Mouse (Mus musculus): ENCODE results near the gene Btbd2.
"Not testable (repeated sequence)": the region's sequence is repeated elsewhere in the genome, so short reads cannot be mapped to it uniquely, and the experiment has no call there.

The Btbd2 gene

DNA sequence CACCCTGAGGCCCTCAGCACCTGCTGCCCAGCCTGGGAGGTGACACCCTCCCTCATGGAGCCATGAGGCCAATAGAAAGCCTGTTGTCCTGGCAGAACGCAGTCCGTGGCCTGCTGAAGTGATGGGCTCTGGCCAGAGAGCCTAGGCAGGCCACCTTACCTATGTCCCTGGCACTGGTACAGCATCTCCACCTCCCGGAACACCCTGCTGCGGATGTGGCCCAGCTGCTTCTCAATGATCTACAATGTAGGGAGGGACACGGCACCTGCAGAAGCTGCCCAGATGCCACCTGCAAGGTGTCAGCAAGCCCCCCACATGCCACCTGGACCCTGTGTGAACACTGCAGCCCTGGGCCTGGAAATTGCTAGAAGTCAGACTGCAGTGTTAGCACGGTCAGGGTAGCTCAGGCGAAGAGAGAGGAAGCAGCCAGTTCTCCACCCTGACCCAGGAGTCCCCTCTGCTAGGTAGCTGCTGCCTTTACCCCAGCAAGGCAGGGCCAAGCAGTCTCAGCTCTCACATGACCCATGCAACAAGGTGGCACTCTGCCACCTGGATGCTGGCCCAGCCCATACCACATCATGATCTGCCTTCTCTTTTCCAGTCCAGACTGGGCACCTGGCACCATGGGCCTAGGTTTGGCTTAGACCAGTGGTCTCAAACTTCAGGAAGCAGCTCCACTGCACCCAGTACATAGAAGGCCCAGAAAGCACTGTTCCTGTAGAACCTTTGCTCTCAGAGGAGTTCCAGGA is 13.0 kb upstream of the Btbd2 start:
- DNase-seq (ENCODE audit: low spot score in 2 of 2) = peak in 1 of 2 experiments; percentile 76

DNA sequence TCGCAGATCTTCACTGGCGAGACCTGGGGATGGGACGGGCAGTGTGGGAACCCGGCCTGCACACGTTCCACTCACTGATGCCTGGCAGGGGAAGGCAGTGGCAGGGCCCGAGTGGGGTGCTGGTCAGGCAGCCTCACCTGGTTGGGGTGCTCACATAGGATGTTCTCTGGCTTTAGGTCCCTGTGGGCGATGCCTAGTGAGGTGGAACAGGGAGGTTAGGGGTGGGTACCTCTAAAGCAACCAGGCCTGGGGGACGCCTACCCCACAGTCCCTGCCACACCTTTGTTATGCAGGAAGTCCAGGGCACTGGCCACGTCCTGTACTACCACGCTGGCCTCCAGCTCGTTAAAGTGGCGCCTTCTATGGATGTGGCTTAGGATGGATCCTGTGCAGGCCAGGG is 12.1 kb upstream of the Btbd2 start:
- DNase-seq (ENCODE audit: low spot score in 2 of 2) = no peak

DNA sequence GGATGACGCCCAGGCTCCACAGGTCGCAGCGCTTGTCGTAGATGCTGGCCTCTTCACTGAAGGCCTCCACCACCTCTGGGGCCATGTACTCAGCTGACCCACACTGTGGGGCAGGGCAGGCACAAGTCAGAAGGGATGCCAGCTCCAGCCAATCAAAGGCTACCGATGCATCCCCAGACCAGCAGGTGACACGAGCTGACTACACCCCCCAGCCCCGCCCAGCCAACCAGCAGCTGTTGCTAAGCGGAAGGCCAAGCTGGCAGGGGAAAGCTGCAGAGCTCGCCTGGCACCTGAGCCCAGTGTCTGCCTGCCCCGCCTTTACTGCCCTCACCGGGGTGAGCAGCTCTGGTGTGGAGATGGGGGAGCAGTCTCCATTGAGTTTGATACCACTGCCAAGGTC is 11.7 kb upstream of the Btbd2 start:
- DNase-seq (ENCODE audit: low spot score in 2 of 2) = peak in 1 of 2 experiments; percentile 71

DNA sequence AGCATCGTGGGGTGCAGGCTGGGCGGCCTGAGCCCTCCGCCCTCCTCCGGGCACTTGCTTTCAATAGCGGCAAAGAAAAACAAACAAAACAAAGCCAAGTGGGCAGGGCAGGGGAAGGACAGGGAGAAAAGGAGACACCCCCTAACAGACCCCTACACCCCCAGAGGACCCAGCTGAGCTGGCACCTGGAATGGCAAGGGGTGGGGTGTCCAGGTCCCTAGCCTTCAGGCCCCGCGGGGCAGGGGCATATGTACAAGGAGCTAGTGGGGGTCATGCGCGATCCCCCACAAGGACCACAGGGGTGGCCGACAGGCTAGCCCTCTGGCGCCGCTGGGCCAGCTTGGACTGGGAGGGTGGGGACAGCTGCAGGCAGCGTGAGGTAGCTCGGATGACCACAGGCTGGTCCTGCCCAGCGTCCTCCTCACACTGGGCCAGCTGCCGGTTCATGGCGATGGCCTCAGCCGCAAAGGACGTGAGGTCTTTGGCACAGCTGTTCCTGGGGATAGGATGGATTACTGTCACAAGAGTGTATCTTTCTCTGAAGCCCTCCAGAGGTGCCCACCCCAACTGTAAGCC is 10.1 kb upstream of the Btbd2 start:
- no peak for DNase-seq (ENCODE audit: low spot score in 2 of 2)

DNA sequence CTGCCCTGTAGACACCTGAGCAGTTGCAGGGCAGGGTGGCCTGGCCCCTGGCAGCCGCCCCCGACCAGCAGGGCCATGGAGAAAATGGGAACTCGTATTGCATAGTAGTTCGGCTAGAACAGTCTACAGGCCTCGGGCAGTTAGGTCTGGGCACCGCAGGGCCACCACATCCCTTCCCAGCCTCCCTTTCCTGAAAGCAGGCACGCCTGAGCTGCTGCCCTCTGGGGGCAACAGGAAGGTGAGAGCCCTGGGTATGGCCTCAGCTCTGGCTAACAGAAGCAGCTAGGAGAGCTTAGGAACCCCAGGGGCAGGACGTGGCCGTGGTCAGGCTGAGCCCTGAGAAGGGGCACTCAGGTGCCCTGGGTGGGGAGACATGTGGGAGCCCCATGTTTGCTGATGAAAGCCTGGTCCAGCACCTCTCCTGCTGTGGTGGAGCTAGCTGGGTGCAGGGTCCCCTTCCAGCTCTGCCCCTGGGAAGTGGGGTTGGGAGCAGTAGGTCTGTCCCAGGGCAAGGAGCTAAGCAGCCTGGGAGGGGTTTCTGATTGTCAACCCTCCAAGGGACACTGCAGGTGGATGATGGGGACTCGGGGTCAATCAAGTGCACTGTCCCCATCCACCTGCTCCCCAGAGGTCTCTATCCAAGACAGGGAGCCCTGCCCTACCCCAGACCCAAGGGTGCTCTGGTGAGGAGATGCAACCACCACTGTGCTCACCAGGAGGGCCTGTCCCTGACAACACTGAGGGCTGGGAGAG is 9.3 kb upstream of the Btbd2 start:
- no peak for DNase-seq (ENCODE audit: low spot score in 2 of 2)

DNA sequence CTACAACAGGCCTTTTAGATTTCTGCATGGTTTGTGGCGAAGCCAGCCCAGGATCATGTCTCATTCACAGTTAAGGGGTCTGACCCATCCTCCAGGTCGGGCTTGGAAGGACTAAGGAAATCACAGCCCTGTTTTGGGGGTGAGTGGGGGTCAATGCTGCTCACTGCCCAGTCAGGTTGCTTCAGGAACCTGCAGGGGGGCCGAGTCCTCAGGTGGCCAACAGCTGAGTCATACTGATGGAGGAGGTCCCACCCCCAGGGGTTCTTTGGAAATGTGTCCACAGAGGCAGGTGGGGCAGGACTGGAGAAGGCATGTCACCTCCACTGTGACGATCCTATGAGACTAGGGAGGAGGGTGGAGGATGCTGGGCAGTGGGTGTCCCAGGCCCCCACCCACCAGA is 8.6 kb upstream of the Btbd2 start:
- DNase-seq (ENCODE audit: low spot score in 2 of 2) = peak in 1 of 2 experiments; percentile 53

DNA sequence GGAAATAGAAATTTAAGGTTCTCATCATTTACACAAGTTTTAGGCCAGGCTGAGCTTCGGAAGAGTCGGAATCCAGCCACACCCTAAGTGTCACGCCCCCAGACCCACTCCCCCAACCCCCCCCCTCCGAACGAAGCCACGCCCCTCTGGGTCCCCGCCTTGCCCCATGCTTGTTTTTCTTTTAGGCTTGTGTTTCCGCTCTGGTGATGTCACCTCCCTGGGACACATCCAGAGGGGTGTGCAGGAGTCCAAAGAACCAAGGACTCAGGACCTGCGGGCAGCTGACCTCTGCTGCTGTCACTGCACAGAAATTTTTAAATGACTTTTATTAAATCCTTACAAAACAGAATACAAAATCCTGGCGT is 8.1 kb upstream of the Btbd2 start:
- DNase-seq (ENCODE audit: low spot score in 2 of 2) = peak in 1 of 2 experiments; percentile 74

DNA sequence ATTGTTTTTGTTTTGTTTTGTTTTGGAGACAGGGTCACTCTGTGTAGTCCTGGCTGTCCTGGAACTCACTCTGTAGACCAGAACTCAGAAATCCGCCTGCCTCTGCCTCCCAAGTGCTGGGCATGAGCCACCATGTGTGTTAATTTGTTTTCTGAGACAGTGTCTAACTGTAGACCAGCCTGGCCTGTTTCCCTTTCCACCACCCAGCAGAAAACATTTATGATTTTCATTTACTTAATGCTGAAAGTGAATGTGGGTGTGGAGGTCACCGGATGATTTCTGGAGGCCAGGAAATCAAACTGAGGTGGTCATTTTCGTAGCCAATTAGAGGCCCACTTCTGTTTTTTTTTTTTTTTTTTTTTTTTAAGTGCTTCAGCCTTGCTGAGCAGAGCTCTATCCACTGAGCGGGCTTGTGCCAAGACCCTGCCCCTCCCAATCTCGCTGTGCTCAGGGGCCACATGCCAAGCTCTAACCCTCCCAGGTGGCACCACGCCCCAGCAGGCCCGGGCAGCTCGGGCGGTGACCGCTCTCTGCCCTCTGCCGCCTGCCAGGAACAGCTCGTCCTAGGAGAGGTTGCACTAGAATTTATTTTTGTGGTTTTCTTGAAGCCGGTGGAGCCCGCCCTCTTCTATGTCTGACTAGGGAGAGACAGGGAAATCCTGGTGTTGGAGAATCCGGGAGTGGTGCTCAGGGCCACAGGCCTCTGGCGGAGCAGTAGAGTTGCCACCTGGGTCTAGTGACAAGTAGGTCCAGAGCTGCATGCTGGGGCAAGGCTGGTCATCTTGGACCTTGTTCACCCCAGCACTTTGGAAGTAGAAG is 7.5 kb upstream of the Btbd2 start:
- DNase-seq (ENCODE audit: low spot score in 2 of 2) = peak; percentile 85 to 94

DNA sequence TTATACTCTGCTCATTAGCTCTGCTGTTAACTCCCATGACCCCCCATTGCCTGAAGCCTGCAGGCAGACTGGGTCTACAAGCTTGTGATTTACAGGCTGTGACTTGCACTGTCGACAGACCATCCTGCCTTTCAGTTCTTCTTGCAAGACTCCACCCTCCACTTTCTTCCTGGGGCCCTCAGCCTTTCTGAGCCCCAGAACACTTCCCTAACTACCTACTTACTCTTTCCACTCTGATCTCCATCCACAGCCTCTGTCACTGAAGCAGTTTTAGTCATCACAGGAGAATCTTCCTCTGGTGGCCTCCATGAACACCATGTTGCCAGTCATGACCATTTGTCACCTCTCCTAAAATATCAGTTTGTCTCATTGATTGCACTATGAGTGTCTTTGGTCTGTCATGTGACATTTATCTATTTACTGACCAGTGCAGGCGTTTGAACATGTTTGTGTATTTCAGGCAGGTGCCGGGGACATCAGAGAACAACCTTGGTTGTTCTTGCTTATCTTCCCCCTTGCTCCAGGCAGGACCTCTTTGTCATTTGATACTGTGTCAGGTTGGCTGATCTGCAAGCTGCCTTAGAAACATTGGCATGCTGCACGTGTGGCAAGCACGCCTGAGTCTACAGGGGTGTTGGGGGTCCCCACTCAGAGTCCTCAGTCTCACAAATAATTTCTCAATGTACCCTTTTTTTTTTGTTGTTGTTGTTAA is 6.8 kb upstream of the Btbd2 start:
- DNase-seq (ENCODE audit: low spot score in 2 of 2) = no peak

DNA sequence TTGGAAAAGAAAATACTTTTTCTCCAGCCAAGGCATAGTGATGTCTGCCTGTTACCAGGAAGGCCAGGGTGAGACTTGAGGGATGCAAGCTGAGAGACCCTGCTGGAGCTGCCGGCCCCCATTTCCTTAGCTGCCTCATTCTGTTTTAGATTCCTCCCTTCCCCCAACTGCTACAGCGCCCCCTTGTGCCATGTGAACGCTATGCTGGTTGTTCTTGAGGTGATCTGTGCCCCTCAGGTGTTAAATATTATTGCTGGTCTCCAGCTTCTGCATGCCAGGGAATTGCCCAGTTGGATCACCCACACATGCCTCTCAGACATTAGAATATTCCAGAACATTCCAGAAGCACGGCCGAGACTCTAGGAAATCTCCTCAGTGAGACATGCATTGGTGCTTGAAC is 4.3 kb upstream of the Btbd2 start:
- DNase-seq (ENCODE audit: low spot score in 2 of 2) = no peak

DNA sequence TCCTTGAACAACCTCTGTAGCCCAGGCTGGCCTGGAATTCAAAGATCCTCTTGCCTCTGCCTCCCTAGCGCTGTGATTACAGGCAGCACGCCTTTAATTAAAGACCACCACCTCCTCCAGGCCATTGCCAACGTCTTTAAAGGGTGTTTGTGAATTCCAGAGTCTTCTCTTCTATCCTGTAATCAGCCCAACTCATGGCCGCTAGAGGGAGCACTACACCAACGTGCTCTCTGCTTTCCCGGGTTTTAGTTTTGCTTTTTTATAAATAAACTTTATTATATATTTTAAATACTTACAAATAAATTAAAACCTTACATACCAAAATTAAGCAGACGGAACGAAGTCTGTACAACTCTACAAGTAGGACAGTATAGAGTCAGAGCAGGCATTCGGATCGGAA is 2.3 kb upstream of the Btbd2 start:
- peak in 1 of 2 experiments; percentile 59 for DNase-seq (ENCODE audit: low spot score in 2 of 2)

DNA sequence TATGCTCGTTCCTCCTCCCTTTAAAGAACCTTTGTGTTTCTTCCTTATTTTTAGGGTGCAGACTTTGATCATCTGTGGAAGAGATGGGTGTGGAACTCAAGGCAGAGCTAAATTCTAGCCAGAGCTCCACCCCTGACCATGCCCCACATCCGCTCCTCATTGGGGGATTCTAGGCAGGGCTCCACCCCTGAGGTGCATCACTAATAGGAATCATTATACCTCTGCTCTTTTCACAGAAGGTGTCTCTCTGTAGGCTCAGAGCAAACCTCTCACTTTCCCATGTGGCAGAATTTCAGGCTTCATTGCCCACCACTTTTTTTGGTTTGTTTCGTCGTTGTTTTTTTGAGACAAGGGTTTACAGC is 2.0 kb upstream of the Btbd2 start:
- DNase-seq (ENCODE audit: low spot score in 2 of 2) = no peak

DNA sequence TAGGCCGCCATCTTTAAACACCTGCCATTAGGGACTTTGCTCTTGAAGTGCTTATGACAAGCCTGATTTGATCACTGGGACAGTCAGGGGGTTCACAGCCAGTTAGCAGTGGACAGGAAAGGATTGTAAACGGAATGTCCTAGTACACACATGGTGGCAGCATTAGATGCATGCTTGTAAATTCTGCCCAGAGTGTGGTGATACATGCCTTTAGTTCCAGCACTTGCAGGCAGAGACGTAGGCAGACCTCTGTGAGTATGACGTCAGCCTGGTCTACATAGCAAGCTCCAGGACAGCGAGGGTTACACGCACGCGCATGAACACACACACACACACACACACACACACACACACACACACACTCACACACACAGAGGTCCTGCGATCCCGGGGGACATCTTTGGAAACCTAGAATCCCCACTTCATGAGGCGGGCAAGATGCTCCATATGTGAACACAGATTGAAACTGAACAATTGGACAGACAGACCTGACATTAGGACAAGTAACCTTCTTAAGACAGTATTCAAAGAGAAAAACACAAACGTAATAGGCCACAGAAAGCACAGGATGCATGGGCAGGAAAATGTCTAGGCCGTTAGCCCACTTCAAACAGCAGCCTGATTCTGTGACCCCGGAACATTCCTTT is 1.4 kb upstream of the Btbd2 start:
- no peak for DNase-seq (ENCODE audit: low spot score in 2 of 2)

DNA sequence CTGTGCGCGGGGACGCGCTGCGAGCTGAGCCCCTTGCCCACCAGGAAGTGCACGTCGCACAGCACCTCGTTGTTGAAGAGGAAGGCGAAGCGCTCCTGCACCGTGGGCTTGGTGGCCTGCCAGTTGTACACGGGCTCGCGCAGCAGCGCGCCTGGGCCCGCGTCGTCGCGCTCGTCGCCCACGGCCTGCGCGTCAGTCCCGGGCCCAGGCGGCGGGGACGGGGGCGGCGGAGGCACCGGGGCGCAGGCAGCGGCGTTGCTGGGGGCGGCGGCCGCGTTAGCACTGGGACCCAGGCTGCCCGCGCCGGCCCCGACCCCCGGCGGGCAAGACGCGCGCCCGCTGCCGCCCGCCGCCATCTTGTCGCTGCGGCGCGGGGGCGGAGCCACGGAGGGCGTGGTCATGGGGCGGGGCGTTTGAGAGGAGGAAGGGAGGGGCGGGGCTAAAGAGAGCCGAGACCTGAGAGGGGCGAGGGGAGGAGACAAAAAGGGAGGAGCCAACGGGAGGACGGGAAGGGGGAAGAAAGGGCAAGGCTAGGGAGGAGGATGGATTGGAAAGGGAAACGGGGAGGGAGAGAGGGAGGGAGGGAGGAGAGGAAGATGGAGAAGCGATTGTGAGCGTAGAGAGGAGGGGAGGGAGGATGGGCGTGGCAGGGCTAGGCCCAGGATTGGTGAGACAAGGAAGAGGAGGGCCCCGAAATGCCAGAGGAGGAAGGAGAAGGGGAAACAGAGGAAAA is 575 bp downstream of the Btbd2 start:
- peak; percentile 92 to 96 for DNase-seq (ENCODE audit: low spot score in 2 of 2)

DNA sequence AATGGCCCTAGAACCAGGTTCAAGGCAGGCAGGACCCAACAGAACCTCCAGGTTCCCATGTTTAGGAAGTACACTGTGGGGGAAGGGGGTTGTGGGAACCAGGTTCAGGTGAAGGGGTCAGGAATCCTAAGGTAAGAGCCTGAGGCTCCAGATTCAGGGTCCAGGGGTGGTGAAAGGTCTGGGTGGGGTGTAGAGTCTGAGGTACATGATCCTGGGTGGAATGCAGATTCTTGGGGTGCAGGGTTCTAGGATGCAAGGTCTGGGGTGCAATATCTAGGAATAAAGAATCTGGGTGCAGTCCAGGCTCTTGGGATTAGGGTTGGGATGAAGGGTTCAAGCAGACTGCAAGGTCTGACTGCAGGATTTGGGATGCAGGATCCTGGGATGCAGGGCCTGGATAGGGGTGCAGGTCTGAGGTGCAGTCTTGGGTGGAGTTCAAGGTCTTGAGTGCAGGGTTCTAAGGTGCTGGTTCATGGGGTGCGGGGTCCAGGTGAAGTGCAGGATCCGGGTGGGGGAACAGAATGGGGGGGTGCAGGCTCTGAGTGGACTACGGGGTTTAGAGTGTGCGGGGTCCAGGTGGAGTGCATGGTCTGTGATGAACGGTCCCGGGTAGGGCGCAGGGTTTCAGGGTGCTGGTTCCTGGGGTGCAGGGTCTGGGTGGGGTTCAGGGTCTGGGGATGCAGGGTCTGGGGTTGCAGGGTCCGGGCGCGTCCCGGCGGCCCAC is 1.3 kb downstream of the Btbd2 start:
- no peak for DNase-seq (ENCODE audit: low spot score in 2 of 2)

DNA sequence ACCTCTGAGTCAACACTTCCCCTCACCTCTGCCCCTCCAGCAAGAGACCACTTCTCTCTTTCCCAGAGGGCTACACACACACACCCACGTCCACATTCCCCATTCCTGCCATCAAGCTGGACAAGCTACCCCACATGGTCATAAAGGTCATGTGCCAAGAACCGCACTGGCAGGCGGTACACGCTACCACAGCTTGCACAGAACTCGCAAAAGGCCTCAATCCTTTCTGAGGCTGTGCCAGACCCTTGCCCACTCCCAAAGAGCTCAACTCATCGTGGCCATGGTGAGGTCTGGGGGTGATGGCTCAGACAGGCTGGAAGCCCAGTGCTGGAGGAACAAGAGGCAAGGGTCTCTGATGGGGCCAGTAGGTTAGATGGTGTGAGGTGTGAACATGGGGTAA is 2.0 kb downstream of the Btbd2 start:
- no peak for DNase-seq (ENCODE audit: low spot score in 2 of 2)

DNA sequence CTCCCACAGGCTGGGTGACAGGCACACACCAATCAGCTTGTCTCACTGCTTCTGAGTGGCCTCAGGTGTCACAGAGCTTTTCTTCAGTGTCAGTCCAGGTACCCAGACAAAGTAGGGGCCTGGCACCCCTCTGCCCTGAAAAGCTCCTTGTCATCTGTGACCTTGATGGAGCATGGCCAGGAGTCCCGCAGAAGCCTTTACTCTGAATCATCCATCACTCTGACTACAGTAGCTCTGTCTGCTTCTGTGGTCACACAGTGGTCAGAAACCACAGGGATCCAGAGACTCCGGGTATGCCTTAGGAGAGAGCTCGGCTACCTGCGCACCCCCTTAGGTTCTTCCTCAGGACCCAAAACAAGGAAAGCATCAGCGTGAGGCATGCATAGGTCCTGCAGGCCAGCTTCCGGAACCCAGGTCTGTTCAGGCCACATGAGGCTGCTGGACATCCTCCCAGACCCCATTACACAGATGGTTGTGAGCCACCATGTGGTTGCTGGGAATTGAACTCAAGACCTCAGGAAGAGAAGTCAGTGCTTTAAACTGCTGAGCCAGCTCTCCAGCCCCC is 3.6 kb downstream of the Btbd2 start:
- no peak for DNase-seq (ENCODE audit: low spot score in 2 of 2)

DNA sequence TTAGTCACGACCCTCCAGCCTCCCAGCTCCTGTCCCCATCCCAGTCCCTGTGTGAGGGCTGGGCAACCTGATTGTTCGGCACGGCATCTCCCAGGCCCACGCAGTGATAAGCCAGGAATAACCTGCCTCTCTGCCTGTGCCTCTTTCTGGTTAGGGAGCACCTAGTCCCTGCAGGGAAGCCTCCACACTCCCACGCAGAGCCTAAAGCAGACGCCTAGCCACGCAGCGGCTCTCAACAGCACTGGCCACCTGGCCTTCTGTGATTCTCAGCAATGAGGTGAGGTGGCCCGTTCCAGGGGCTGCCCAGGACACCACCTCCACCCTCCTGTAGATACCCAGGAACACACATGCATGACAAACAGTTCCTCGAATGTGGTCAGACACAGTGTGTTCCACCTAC is 6.5 kb downstream of the Btbd2 start:
- DNase-seq (ENCODE audit: low spot score in 2 of 2) = no peak

DNA sequence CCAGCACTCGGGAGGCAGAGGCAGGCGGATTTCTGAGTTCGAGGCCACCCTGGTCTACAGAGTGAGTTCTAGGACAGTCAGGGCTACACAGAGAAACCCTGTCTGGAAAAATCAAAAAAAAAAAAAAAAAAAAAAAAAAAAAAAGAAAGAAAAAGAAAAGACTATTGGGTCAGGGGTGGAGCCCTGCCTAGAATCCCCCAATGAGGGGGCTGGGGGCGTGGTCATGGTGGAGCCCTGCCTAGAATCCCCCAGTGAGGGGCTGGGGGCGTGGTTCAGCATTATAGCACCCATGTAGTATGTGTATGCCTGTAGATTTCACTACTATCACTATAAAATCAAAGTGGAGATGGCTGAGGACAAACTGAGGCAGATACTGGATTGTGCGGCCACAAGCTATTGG is 7.0 kb downstream of the Btbd2 start:
- DNase-seq (ENCODE audit: low spot score in 2 of 2) = not testable (repeated sequence)
